Mouse (Mus musculus) urinary bladder, postnatal 10 days (tissue): Measurements from ENCODE around the gene Fnip2.

Source experiments
- DNase-seq: peaks from one replicate; pipeline ENCODE4 v3.0.0; 2022; ENCODE audit warnings: low spot score

The Fnip2 gene

GRCm38 (mm10) chr3:79564875-79565606, 2.6 kb downstream of the Fnip2 start:
- no peak for DNase-seq

GRCm38 (mm10) chr3:79563511-79563910, 4.1 kb downstream of the Fnip2 start:
- DNase-seq: no peak

- no peak for DNase-seq
These were observed 5.5 kb downstream of the Fnip2 start for GRCm38 (mm10) chr3:79561784-79562715.

- DNase-seq: no peak
These were observed 7.0 kb downstream of the Fnip2 start for GRCm38 (mm10) chr3:79560555-79560954.

GRCm38 (mm10) chr3:79559773-79560045, 7.9 kb downstream of the Fnip2 start:
- no peak for DNase-seq

- DNase-seq: no peak
These were observed 8.4 kb downstream of the Fnip2 start for GRCm38 (mm10) chr3:79559021-79559772.

GRCm38 (mm10) chr3:79555061-79555460, 12.5 kb downstream of the Fnip2 start:
- DNase-seq: no peak

GRCm38 (mm10) chr3:79553779-79554178, 13.8 kb downstream of the Fnip2 start:
- DNase-seq: no peak

GRCm38 (mm10) chr3:79551826-79552552, 15.6 kb downstream of the Fnip2 start:
- DNase-seq: no peak

- DNase-seq: no peak
These were observed 17.7 kb downstream of the Fnip2 start for GRCm38 (mm10) chr3:79549751-79550393.

GRCm38 (mm10) chr3:79548681-79549437, 18.7 kb downstream of the Fnip2 start:
- DNase-seq: no peak

GRCm38 (mm10) chr3:79542585-79542984, 25.0 kb downstream of the Fnip2 start:
- no peak for DNase-seq

- DNase-seq: no peak
These were observed 27.9 kb downstream of the Fnip2 start for GRCm38 (mm10) chr3:79539656-79540055.

GRCm38 (mm10) chr3:79539124-79539523, 28.5 kb downstream of the Fnip2 start:
- DNase-seq: no peak

GRCm38 (mm10) chr3:79538342-79538741, 29.3 kb downstream of the Fnip2 start:
- no peak for DNase-seq

- DNase-seq: no peak
These were observed 29.9 kb downstream of the Fnip2 start for GRCm38 (mm10) chr3:79537626-79538203.

GRCm38 (mm10) chr3:79537023-79537422, 30.6 kb downstream of the Fnip2 start:
- DNase-seq: no peak

GRCm38 (mm10) chr3:79531581-79532271, 35.9 kb downstream of the Fnip2 start:
- no peak for DNase-seq

- DNase-seq: no peak
These were observed 38.0 kb downstream of the Fnip2 start for GRCm38 (mm10) chr3:79529499-79530096.
